In genomic region chr4:107012005-107012478, GRCm38 (mm10) we compare ENCODE assay signal across 10 mouse cellular contexts. TPM values are rescaled to one million over a fixed set of nuclear protein-coding genes. Genes with fewer than 3 reads are reported as not detected.
DNase-seq lines count a peak whose midpoint lies in the region; ATAC-seq and TF ChIP-seq lines count a peak whose summit lies in the region.
"Had no signal": no experiment of that assay in that cellular context is flagged by ENCODE, and none has a peak within 500 bp of the region (broad histone marks: within the 10 kb centered on the region; RNA-seq: fewer than 3 reads in every experiment).

No protein-coding gene starts in this region.

- H3K9ac ChIP-seq in kidney, embryonic 14.5 days (ENCODE audit: low read depth, low read length): no peak overlapping the region
- H3K9ac ChIP-seq: forebrain, embryonic 12.5 days; heart, embryonic 12.5 days had no signal

- TF ChIP-seq CTCF in gastrocnemius, adult 2 months (IDR thresholded peaks at IDR 0.05): no peak
- no peak for TF ChIP-seq CTCF in thymus, adult 2 months (IDR thresholded peaks at IDR 0.05; ENCODE audit: borderline replicate concordance, control insufficient read depth, extremely low read depth, insufficient read depth, low read length, poor library complexity)

- peak; percentile 66 for DNase-seq in gastrocnemius, adult 2 months
- no peak for DNase-seq in gastrocnemius, postnatal 4 days (ENCODE audit: low spot score in 2 of 2)
- peak; percentile 31 to 43 for DNase-seq in kidney, postnatal 4 days
- peak; percentile 80 for DNase-seq in Muller cell, postnatal 12 days (ENCODE audit: inconsistent ontology term)
- no peak for DNase-seq in thymus, adult 2 months
- DNase-seq: right cerebral cortex, postnatal 14 days had no signal

- peaks cover 21% of the 10 kb centered on the region for H3K36me3 ChIP-seq in kidney, embryonic 14.5 days (ENCODE audit: control insufficient read depth, insufficient read depth, low read length)
- H3K36me3 ChIP-seq in thymus, adult 2 months (ENCODE audit: control insufficient read depth, insufficient read depth, low read length): no peaks in the 10 kb centered on the region

- H3K4me3 ChIP-seq in gastrocnemius, adult 2 months: peak overlapping the region; percentile 21; the same call in 1 of the 2 replicates
- H3K4me3 ChIP-seq in kidney, embryonic 14.5 days (ENCODE audit: low read length): no peak overlapping the region
- no peak overlapping the region for H3K4me3 ChIP-seq in thymus, adult 2 months (ENCODE audit: control insufficient read depth, insufficient read depth, low read length)
- H3K4me3 ChIP-seq: forebrain, embryonic 12.5 days; heart, embryonic 12.5 days had no signal

- no peak overlapping the region for H3K4me2 ChIP-seq in kidney, embryonic 14.5 days (replicated peaks; ENCODE audit: low read depth, low read length)
- H3K4me2 ChIP-seq: forebrain, embryonic 12.5 days; heart, embryonic 12.5 days had no signal

- 74% methylated on average over 13 of the region's 13 CpGs for WGBS in kidney, embryonic 14.5 days
- WGBS in thymus, adult 2 months: 74% methylated on average over 13 of the region's 13 CpGs

- H3K4me1 ChIP-seq in kidney, embryonic 14.5 days (ENCODE audit: control insufficient read depth, insufficient read depth, low read length): peaks cover 21% of the 10 kb centered on the region
- H3K4me1 ChIP-seq in thymus, adult 2 months (replicated peaks; ENCODE audit: control insufficient read depth, insufficient read depth, low read length): peaks cover 9% of the 10 kb centered on the region

- no peaks in the 10 kb centered on the region for H3K9me3 ChIP-seq in kidney, embryonic 14.5 days (ENCODE audit: control insufficient read depth, low read length)
- H3K9me3 ChIP-seq: forebrain, embryonic 12.5 days; heart, embryonic 12.5 days had no signal

- H3K27ac ChIP-seq in gastrocnemius, adult 2 months: peak overlapping the region; percentile 90
- no peak overlapping the region for H3K27ac ChIP-seq in kidney, embryonic 14.5 days (ENCODE audit: low read depth, low read length)
- no peak overlapping the region for H3K27ac ChIP-seq in thymus, adult 2 months (ENCODE audit: control insufficient read depth, insufficient read depth, low read length)

- intact Hi-C loops in gastrocnemius, adult 2 months (cut with DNase I): no loop called here

- no peak for ATAC-seq in kidney, embryonic 14.5 days (ENCODE audit: low FRiP score, low TSS enrichment)
- peak; percentile 26 for ATAC-seq in granulocyte monocyte progenitor cell, adult 5-6 weeks (replicated peaks; ENCODE audit: poor library complexity, severe bottlenecking)

- H3K27me3 ChIP-seq in kidney, embryonic 14.5 days (ENCODE audit: control insufficient read depth, insufficient read depth, low read length): no peaks in the 10 kb centered on the region
- no peaks in the 10 kb centered on the region for H3K27me3 ChIP-seq in thymus, adult 2 months (ENCODE audit: control insufficient read depth, insufficient read depth, low read length)
- H3K27me3 ChIP-seq: forebrain, embryonic 12.5 days; heart, embryonic 12.5 days had no signal

- TF ChIP-seq POLR2A in thymus, adult 2 months (IDR thresholded peaks at IDR 0.05; ENCODE audit: control insufficient read depth, extremely low read depth, insufficient read depth, low read length, poor library complexity): no peak

RNA-seq across cellular contexts. Expression of gene Mrpl37, which starts 54.6 kb away (rescaled TPM):
- 10 to 100 TPM; 80.8 to 97.5 TPM for total RNA-seq in gastrocnemius, adult 2 months (2021)
- total RNA-seq in gastrocnemius, postnatal 4 days (2021): 10 to 100 TPM; 69.2 to 76.8 TPM
- polyA plus RNA-seq in kidney, embryonic 14.5 days (2014; fragmentation: Nextera tagmentation; extraction: Ambion mirVana): 108 and 125 TPM in 2 replicates
- total RNA-seq in granulocyte monocyte progenitor cell, adult 5-6 weeks (2014; fragmentation: Nextera tagmentation): 78.5 and 105 TPM in 2 replicates
- total RNA-seq in granulocyte monocyte progenitor cell, adult 5-6 weeks (2017): 56.6 and 61.0 TPM in 2 replicates
- 82.5 and 94.7 TPM in 2 replicates for polyA plus RNA-seq in thymus, adult 2 months (2012; rRNA removed)

RNA-seq across cellular contexts. Expression of gene Cyb5rl, which starts 54.7 kb away (rescaled TPM):
- total RNA-seq in gastrocnemius, adult 2 months (2021): 10 to 100 TPM; 16.3 to 20.1 TPM
- 10 to 100 TPM; 16.2 to 21.5 TPM for total RNA-seq in gastrocnemius, postnatal 4 days (2021)
- polyA plus RNA-seq in kidney, embryonic 14.5 days (2014; fragmentation: Nextera tagmentation; extraction: Ambion mirVana): 5.5 and 7.7 TPM in 2 replicates
- 8.8 and 10.4 TPM in 2 replicates for total RNA-seq in granulocyte monocyte progenitor cell, adult 5-6 weeks (2014; fragmentation: Nextera tagmentation)
- 7.2 and 10.9 TPM in 2 replicates for total RNA-seq in granulocyte monocyte progenitor cell, adult 5-6 weeks (2017)
- polyA plus RNA-seq in thymus, adult 2 months (2012; rRNA removed): 7.4 and 9.4 TPM in 2 replicates

Comparison
In these comparisons a context has a peak if more than half of its experiments do, and no peak if none do; other contexts are left out.
1. DNase-seq: peak in gastrocnemius, adult 2 months (single experiment), kidney, postnatal 4 days (2 of 2) and Muller cell, postnatal 12 days (single experiment); none in gastrocnemius, postnatal 4 days (0 of 2) and thymus, adult 2 months (single experiment).